Mouse (Mus musculus) bone marrow, adult 2 months (tissue): ENCODE results near the gene Srrm4. TPM values are rescaled to one million over a fixed set of nuclear protein-coding genes. Genes with fewer than 3 reads are reported as not detected.

Source experiments
- H3K27ac ChIP-seq: fragments of 200-500 bp; 2 replicates; pipeline ENCODE4 v1.5.1; 2012; ENCODE audit warnings: low read depth, mild to moderate bottlenecking, control low read depth, inconsistent platforms, low read length; ENCODE audit not compliant: control insufficient read depth, poor library complexity, insufficient read depth
- H3K4me1 ChIP-seq: fragments of 200-500 bp; 2 replicates; pipeline ENCODE4 v1.6.1; 2011; ENCODE audit warnings: low read length; ENCODE audit not compliant: control insufficient read depth, insufficient read depth
- H3K4me3 ChIP-seq: fragments of 200-500 bp; replicated peaks from 2 replicates; pipeline ENCODE3; 2011; ENCODE audit warnings: mild to moderate bottlenecking, low read depth, low read length, control low read depth; ENCODE audit not compliant: control insufficient read depth
- CTCF ChIP-seq: fragments of 200-500 bp; IDR thresholded peaks from 2 replicates; pipeline ENCODE4 v1.5.1; 2011; ENCODE audit warnings: low read length, control low read depth; ENCODE audit not compliant: control insufficient read depth, insufficient read depth
- POLR2A ChIP-seq: fragments of 200-500 bp; IDR thresholded peaks from 2 replicates; pipeline ENCODE4 v1.6.1; 2011; ENCODE audit warnings: low read depth, mild to moderate bottlenecking, control low read depth, low read length, borderline replicate concordance; ENCODE audit not compliant: control insufficient read depth
- WGBS: fragments of 180-500 bp; shearing (Covaris S2); methylation state at CpG from one replicate; pipeline ENCODE4 v1.1.7; 2018; 5-methylcytosine and 5-hydroxymethylcytosine counted together
- polyA plus RNA-seq: library from polyadenylated mRNA; stranded (reverse); fragments of >200 nt; gene quantifications from 2 replicates; pipeline ENCODE4 v1.2.4, GENCODE M21; 2011; ENCODE audit warnings: low replicate concordance; ENCODE audit not compliant: missing spikeins, insufficient read depth, insufficient read length

Srrm4 gene
- polyA plus RNA-seq, 1 experiment, result 0.30 TPM

DNA sequence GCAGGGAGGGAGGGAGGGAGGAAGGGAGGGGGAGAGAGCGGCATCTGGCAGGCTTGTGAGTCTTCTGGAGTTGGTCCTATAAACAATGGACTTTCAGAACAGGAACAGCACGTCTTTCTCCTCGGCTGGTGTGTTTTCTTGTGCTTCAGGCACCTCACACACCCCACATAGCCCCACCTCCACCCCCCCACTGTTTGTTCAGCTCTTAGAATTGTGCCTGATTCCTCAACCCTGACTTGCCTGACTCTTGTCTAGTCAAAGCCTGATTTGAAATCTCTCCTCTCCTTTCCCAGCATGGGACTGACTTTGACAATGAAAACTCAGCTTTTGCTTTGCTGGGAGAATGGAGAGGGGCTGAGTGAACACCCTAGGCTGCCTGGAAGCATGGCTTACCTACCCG, 184.3 kb downstream of the Srrm4 start:
- H3K27ac ChIP-seq, result no peak overlapping the region
- TF ChIP-seq CTCF (no peak), POLR2A (no peak)
- no peaks in the 10 kb centered on the region; the same call in 1 of the 2 replicates for H3K4me1 ChIP-seq
- 35% methylated on average over 4 of the region's 4 CpGs for WGBS
- no peak overlapping the region for H3K4me3 ChIP-seq

DNA sequence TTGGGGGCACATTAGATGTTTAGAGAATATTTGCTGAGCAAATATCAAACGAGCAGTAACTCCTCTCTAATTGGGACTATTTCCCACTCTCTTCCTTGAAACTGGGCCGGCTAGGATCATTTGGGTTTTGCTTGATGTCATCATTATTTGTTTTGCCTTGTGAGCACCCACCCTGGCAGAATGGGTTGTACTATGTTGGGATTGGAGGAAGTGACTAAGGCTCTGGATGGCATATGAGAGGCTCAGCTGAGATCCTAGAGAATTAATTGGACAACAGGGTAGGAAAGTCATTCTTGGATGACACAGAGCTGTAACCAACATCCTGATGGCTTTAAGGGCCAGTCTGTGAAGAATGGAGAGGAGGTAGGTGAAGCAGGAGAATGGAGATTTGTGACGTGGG, 185.1 kb downstream of the Srrm4 start:
- Histone ChIP-seq H3K4me3 (no peak overlapping the region), H3K4me1 (no peaks in the 10 kb centered on the region; the same call in 1 of the 2 replicates), H3K27ac (no peak overlapping the region)
- TF ChIP-seq POLR2A, result no peak
- no peak for TF ChIP-seq CTCF
- 58% methylated on average over 3 of the region's 3 CpGs for WGBS

- 85% methylated on average over 1 of the region's 1 CpGs for WGBS
- no peak for TF ChIP-seq POLR2A
- TF ChIP-seq CTCF, result no peak
- Histone ChIP-seq H3K4me1 (no peaks in the 10 kb centered on the region; the same call in 1 of the 2 replicates), H3K27ac (no peak overlapping the region), H3K4me3 (no peak overlapping the region)
Measured at GRCm38 (mm10) chr5:116405934-116406333, 185.7 kb downstream of the Srrm4 start.

DNA sequence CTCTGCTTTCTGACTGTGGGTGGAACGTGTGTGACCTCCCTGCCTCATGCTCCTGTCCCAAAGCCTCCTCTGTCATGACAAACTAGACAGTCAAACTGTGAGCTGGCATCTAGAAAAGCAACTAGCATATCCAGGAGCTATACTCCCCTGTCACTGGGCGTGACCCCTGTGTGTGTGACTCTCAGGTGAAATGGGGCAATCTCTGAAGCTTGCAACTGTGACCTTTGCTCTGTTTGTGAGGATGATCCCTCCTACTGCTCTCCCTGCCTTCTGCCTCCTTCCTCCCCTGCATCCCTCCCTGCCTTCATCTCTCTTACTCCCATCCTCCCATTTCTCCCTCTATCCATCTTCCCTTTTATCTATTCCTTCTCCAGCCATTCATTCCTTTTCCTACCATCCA, 187.6 kb downstream of the Srrm4 start:
- 76% methylated on average over 2 of the region's 2 CpGs for WGBS
- H3K27ac ChIP-seq, result no peak overlapping the region
- H3K4me1 ChIP-seq, result no peaks in the 10 kb centered on the region; the same call in 1 of the 2 replicates
- no peak overlapping the region for H3K4me3 ChIP-seq
- TF ChIP-seq CTCF, result no peak
- TF ChIP-seq POLR2A, result no peak

DNA sequence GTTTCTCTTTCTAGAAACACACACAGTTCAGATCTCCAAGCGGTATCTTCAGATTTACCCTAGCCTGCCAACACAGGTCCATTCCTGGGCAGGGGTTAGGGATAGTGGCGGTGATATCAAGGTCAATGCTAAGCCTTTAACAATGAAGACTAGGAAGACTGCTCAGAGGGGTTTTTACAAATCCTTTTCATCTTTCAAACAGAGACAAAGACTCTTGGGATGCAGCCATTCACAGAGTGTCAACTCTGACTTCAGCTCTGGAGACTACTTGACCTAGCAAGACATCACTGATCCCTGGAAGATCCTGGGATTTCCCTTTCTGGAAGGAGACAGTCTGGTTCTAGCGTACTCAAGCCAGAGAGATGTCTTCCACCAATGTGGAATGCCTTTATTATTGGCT, 190.8 kb downstream of the Srrm4 start:
- 86% methylated on average over 3 of the region's 3 CpGs for WGBS
- H3K27ac ChIP-seq, result no peak overlapping the region
- H3K4me1 ChIP-seq, result no peaks in the 10 kb centered on the region
- no peak for TF ChIP-seq CTCF
- TF ChIP-seq POLR2A, result no peak
- no peak overlapping the region for H3K4me3 ChIP-seq

DNA sequence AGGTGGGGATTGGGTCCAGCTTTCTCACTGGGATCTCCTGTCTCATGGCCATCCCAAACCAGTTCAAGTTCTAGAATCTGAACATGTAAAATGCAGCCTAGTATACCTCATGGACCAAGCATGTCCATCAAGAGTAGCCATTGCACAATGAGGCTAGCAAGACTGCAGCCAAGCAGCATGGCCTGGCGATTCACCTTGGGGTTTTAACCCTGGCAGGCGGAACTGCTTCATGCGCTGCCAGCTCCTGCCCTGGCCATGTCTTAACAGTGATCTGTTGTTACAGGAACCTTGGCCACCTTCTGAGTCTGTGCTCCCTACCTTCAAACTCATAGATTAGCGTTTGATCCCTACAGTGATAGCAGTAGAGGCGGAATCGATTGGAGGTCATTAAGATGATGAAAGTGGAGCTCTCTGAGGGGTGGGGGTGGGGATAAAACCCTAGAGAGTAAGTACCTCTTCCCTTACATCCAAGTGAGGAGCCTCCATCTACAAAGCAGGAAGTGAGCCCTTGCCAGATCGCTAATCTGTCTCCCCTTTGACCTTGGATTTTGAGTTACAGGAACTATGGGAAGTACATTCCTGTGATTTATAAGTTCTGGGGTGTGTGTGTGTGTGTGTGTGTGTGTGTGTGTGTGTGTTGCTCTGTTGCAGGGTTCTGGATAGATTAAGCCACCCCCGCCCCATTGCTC, 191.4 kb downstream of the Srrm4 start:
- no peak for TF ChIP-seq CTCF
- no peak for TF ChIP-seq POLR2A
- 64% methylated on average over 8 of the region's 8 CpGs for WGBS
- no peaks in the 10 kb centered on the region for H3K4me1 ChIP-seq
- no peak overlapping the region for H3K27ac ChIP-seq
- no peak overlapping the region for H3K4me3 ChIP-seq

DNA sequence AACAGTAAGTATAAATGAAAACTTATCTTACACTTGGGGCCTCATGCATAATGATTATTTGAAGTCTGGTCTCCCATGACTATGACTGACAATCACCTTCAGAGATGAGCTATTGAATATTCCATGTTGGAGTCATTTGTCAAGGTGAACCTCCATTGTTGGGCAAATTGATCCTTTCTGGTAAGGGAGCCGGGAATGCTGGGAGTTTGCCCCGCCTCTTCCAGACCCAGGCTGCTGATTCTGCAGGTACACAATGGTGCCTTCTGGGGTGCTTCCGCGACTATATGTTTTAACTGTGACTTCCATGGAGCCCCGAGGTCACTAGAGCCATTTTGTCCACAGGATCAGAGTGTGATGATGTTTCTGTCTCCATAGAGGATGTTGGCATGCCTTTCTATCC, 195.5 kb downstream of the Srrm4 start:
- no peaks in the 10 kb centered on the region for H3K4me1 ChIP-seq
- H3K4me3 ChIP-seq, result no peak overlapping the region
- 67% methylated on average over 5 of the region's 5 CpGs for WGBS
- TF ChIP-seq POLR2A (no peak), CTCF (no peak)
- H3K27ac ChIP-seq, result no peak overlapping the region

GRCm38 (mm10) chr5:116392603-116393002, 199.0 kb downstream of the Srrm4 start:
- WGBS, result 84% methylated on average over 9 of the region's 9 CpGs
- Histone ChIP-seq H3K4me3 (no peak overlapping the region), H3K4me1 (no peaks in the 10 kb centered on the region), H3K27ac (no peak overlapping the region)
- TF ChIP-seq POLR2A, result no peak
- no peak for TF ChIP-seq CTCF
